Mouse (Mus musculus): ENCODE results near the gene Gm5134.

Gm5134 gene

DNA sequence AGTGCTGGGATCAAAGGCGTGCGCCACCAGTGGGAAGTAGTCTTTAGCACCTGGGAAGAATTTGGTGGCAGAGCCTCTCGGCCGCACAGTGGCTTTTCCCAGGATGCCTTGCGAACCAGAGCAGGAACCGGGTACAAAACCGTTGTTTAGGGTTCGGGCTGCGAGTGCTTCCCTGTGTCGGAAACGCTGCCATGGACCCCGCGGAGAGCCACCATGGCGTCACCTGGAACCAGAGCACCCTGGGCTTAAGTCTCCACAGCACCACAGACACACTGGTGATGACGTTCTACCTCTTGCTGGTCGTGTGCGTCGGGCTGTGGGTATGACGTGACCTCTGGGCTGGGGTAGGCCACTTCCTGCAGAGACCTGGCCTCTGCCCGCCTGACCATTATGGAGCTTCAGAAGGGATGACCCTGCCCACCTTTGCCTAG lies at the start of gene Gm5134:
Gm5134 (plus strand) TSS at position 134 of the 431 bp plus-strand sequence.
- DNase-seq (ENCODE audit: low read depth): no peak

DNA sequence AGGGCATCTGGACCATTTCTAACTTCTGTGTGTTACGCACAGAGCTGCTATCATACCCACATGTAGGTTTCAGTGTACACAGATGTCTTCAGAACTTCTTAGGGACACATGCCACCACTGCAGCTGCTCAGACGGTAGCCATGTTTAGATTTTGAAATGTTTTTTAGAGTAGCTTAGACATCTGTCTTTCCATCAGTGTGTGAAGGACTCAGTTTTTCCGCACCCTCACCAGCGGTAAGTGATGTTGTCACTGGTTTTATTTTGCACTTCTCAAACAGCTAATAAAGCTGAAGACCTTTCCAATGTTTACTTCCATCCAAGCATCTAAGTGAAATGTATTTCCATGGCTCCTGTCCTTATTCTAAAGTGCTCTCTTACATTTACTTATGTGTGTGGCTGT lies 47.4 kb upstream of the Gm5134 start:
- DNase-seq (ENCODE audit: low read depth): no peak

DNA sequence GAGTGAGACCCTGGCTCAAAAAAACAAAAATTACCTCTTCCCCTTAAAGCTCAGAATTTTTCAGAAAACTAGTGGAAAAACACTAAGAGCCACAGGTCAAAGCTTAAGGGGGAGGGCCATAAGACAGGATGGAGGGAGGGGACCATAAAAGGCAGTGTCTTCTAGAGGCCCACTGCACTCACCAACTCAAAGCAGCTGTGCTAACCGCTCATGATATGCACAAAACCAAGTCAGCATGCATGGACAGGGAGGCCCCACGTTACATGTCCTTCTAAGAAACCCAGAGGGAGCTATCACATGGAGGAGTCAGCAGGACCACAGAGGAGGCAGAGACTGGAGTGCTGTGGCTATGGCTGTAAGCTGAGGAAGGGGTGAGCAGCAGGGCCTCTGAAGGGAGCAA lies 43.6 kb upstream of the Gm5134 start:
- DNase-seq (ENCODE audit: low read depth): no peak

DNA sequence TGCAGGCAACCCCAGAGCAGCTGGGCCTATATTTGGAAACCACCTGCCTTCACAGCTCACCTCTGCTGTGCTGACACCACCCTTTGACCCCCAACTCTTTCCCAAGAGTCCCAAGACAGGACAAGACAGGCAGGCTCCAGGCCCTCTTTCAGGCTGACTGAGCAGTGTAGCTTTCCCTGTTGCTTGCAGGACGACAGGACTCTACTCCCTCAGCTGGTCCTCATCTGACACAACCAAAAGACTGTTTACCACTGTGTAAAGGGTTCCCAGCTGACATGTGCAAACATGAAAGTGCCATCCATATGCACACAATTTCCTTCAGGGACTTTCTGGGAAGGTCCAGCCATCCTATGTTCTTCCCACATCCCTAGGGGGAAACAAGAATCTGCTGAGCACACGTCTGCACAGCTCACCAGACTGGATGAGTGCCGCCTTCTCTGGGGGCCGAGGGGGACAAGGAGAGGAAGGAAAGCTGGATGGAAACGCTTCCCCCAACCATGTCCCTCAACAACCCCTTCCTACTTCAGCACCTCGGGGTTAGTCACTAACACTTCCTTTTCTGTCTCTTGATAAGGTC lies 41.2 kb upstream of the Gm5134 start:
- no peak for DNase-seq (ENCODE audit: low read depth)

DNA sequence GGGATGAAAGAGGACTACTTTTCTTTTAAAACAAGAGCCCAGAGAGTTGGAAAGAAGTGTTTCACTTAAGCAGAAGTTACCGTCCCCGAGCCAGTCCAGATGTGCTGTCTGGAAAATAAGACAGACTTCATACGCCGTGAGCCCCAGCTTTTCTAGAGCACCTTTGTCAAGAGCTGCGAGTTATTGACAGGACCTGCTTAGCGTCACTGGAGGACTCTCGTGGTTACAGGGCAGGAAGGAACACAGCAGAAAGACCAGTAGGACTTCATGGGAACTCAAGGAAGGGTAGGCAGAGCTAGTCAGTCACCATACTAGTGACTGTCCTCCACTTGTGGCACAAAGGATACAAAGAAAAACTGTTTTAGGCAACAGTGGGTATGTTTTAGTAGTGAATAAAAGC lies 38.8 kb upstream of the Gm5134 start:
- DNase-seq (ENCODE audit: low read depth): no peak

DNA sequence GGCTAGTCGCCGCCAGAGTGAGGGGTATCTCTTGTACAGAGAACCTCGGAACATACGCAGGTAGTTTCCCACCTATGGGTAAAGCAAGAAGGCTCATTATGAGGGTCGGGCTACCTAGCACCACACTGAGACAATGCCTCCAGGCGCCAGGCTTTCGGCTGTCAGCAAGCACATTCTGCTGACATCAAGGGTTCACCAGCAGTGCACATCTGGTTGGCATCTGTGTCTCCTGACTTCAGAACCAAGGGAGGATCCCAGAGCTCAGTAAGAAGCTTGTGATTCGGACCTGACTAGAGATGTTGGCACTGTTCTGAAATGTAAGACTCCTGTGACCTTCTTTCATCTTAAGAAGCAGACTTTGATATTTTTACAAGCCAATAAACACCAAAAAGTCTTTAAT lies 37.5 kb upstream of the Gm5134 start:
- DNase-seq (ENCODE audit: low read depth): no peak

DNA sequence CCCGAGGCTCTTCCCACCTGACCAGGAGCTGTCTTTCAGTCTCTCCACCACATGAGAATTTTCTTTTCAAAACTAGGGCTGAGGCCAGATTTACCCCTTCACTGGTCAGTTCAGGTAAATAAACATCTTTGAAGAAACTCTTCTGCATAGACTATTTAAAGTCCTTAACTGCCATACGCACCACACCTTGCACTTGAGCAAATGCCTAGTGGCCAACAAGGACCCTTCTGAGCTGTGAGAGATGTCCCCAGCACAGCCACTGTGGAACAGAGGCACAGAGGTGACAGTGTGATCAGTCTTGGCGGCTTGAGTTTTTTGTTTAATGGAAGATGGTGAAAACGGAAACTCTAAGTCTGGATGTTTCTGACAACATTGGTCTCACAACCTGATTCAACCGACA lies 35.3 kb upstream of the Gm5134 start:
- DNase-seq (ENCODE audit: low read depth): no peak

DNA sequence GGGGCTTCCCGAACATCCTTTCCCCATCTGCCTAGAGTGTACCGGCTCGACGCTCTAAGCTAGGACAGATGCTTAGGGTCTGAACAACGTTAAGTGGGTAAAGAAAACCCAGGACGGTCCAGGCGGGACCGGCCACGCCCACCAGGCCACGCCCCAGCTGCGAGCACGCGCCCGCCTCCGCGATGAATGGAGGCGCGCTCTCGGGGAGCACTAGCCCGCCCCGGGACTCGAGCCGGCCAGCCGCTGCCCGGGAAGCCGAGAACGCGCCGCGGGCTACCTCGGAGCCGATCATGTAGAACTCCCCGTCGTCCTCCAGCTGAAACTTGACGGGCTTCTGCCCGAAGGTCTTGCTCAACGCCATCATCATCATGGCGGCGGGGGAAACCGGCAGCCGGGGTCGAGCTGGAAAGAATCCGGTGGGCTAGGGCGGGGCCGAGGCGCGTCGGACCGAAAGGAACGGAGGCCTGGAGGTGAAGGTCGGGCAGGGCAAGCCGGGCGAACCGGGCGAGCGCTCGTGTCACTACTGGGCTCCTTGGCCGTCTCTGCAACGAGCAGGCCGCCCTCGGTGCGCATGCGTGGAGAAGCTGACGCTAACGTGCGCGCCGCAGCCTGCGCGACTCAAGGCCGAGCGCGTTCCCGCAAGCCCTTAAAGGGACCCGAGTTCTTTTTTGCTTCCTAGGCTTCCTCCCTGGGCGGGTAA lies 33.1 kb upstream of the Gm5134 start, which contains the start of gene Smarcb1:
Smarcb1 (minus strand) TSS at position 592 of the 700 bp plus-strand sequence.
- DNase-seq (ENCODE audit: low read depth): peak; percentile 83

DNA sequence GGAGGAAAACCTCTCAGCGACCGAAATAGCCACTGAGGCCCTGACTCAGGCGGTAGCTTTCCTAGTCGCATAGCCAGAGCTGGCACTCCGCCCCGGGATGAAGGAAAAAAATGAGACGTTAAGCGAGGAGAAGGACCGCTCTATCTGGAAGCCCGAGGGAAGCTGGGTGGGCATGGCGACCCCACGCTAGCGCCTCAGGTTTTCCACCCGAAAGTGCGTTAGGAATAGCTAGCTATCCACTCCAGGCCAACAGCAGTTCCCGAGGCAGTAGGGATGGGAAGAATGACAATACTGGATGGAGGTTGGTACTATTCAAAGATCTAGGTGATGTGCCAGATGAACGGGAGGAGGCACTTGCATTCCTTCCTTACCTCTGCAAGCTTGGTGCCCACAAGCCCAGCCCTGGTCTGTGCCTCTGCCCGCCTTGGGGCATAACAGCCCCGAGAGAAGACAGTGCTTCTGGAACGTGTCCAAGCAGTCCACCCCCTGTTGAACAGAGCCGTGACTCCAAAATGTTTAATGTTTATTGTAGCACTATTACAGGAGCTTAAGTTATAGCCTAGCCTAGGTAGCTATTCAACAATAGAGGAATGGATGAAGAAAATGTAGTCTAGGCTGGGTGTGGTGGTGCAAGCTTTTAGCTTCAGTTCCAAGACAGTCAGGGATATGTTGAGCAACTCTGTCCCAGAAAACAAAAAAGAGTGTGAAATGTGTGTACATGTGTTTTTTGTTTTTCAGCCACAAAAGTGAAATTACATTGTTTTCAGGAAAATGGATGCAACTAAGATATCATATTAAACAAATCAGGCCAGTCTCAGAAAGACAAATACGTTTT lies 32.4 kb upstream of the Gm5134 start:
- no peak for DNase-seq (ENCODE audit: low read depth)

DNA sequence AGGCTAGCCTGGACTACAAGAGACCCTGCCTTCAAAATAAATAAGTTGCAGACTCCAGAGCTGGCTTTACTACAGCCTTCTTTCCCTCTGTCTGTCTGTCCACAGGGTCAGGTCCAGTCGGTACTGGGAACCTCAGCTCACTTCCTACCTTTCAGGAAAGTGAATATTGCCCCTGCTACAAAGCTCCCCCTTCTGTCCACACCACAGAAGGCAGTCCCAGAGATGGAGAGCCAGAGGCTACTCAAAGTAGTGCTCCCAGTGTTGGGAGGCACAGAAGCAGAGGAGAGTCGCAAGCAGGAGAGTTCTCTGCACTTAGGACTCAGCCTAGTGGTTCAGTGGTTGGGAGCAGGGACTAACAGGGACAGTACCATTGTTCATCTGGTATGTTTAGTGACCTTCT lies 30.0 kb upstream of the Gm5134 start:
- no peak for DNase-seq (ENCODE audit: low read depth)

DNA sequence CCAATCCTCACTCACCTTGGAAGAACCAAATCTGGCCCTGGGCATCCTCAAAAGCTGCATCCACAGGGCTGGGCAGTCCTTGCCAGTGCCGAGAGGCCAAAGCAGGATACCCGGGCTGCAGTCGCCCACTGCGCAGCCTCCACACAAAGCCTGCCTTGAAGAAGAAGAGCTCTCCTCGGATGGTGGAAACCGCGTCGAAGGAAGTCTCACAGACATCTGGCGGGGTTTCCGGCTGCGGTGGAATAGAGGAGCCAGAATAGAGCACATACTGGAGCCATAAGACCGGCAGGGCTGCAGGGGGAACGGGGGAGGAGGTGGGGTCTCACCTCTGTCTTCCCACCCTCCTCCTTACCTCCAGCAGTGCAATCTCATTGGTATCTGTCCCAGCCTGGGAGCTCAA lies 27.9 kb upstream of the Gm5134 start:
- no peak for DNase-seq (ENCODE audit: low read depth)

DNA sequence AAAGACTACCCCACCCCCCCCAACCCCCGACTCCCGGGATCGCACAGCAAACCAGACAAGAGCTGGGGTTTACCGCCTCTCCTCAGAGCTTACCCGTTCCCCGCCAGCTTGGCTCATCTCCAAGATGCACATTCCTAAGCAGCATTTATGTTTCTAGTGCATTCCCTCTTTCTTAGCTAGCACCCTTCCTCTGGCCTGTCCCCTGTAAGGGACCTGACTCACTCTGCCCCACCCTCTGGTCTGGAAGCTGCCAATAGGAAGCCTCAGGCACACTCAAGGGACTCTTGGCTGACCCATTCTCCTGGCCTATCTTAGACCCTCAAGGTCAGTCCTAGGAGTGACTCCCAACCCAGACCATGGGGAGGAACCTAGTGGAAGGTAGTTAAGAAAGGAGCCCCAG lies 24.0 kb upstream of the Gm5134 start:
- no peak for DNase-seq (ENCODE audit: low read depth)

DNA sequence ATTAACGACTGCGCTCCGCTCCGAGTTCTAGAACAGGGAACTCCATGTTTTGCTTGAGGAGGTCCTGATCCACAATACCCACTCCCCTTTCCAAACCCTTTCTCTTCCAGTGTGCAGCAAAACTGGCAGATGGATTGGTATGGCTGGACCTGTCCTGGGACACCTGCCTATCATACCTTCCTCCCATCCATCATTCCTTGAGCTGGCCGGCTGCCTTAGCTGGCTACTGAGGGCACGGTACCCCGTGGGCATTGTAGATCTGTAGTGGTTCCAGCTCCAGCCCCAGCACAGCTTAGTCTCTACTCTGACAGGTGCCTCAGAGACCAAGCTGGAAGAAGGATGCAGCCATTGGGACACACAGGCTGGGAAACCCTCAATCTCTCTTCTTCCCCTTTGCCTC lies 23.0 kb upstream of the Gm5134 start:
- DNase-seq (ENCODE audit: low read depth): no peak

DNA sequence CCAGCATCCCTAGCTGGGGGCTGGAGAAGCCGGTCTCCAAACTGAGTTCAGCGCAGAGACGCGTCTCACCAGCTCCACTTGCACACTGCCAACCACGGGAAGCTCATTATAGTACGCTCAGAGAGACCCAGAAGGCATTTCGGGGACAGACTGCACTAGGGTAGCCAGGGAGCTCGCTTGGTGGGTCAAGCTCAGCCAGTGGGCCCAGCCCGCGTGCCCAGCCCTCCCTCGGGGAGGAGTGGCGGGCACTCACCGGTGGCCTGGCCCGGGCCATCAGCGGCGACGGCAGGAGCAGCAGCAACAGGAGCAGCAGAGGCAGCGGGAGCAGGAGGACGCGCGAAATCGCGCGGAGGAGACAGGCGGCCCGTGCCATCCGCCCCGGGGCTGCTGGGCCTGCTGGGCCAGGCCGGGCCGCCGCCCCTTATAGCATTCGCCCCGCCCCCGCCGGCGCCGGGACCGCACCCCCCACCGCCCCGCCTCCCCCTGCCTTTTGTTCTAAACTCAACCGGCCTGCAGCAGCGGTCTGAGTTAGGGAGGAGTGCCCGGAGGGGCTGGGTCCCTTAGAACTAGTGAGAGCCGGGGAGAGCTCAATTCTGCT lies 22.1 kb upstream of the Gm5134 start:
- DNase-seq (ENCODE audit: low read depth): no peak

DNA sequence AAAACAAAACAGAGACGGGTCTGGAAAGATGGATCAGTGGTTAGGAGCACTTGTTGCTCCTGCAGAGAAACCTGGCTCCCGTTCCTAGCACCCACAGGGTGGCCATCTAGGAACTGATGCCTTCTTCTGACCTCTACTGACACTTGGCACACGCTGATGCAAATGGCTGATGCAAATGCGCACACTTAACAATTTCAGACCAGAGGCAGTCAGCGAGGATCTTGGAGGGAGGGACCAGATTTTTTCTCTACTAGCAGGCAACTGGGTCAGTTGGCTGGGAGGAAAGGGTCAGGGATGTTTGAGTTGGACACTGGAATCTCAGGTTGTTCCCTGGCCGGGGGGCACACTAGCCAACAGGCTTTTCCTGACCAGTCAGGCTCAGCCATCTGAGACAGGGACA lies 21.4 kb upstream of the Gm5134 start, which contains the start of gene Chchd10:
Chchd10 (plus strand) TSS at position 240 of the 400 bp plus-strand sequence.
- no peak for DNase-seq (ENCODE audit: low read depth)

DNA sequence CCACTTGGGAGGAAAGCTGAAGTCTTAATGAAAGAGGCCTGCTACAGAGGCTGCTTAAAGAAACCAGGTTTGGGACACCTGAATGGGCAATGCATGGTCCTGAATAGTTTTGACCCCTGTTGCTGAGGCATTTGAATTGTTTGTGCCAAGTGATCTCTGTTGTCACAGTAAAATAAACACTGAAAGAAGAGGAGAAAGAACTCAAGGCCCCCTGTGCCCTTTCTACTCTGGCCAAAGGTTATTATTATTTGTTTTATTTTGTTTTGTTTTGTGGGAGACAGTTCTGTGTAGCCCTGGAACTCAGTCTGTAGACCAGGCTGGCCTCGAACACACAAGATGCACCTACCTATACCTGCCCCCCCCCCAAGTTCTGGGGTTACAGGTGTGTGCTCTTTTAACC lies 19.3 kb upstream of the Gm5134 start:
- DNase-seq (ENCODE audit: low read depth): no peak

DNA sequence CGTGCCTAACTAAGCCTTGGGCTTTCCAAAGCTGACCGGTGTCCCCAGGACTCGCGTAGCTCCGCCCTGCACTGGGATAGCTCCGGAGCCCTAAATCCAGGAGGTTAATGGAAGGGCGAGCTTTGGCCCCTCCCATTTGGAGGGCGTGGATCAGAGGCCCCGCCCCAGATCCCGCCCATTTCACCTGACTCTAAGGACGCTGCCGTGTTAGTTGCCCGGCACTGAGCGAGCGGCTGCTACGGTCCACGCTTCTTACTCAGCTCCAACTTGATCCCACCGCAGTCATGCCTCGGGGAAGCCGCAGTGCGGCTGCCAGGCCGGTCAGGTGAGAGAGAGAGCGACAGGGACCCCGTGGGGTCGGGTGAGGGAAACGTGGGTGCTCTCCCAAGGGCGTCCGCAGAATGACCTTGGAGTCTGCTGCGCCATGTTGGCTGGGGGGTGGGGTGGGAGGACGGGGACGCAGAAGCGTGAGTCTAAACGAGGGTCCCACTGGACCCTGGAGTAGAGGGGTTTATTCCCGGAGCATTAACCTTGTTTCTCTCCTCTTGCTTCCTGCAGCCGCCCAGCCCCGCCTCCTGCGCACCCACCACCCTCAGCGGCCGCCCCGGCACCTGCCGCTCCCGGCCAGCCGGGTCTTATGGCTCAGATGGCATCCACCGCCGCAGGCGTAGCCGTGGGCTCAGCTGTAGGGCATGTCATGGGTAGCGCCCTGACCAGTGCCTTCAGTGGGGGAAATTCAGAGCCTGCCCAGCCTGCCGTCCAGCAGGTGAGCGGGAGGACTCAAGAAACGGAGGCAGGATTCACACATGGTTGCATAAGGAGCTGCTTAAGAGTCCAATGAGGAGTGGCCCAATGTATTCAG lies 18.4 kb upstream of the Gm5134 start, which contains the start of gene Mmp11:
Mmp11 (minus strand) TSS at position 817 of the 862 bp plus-strand sequence.
- no peak for DNase-seq (ENCODE audit: low read depth)

DNA sequence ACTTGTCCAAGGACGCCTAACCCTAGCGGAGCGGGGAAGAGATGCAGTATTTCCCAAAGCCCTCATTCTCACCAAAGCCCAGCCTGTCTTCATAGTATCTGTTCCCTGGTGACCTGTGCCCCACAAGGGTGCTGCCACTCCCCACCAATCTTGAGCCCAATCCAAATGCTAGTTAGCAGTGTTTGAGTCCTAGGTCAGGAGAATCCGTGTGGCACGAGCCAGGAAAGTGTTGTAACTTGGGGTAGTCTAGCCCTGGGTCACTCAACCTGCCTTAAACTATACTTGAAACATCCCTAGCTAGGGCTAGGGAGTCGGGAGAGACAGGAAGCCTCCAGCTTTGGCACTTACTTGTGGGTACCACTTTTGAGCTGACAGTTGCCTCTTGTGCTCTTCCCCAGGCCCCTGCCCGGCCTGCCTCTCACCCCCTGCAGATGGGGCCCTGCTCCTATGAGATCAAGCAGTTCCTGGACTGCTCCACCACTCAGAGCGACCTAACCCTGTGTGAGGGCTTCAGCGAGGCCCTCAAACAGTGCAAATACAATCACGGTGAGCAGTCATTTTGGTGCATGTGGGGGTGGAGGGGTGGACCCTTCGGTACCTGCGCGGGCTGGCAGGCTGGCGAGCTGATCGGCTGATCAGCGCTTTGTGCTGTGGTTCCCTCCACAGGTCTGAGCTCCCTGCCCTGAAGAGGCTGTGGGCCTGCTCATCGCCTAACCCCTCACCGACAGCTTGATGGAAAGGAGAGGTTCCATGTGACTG lies 17.2 kb upstream of the Gm5134 start:
- DNase-seq (ENCODE audit: low read depth): no peak

DNA sequence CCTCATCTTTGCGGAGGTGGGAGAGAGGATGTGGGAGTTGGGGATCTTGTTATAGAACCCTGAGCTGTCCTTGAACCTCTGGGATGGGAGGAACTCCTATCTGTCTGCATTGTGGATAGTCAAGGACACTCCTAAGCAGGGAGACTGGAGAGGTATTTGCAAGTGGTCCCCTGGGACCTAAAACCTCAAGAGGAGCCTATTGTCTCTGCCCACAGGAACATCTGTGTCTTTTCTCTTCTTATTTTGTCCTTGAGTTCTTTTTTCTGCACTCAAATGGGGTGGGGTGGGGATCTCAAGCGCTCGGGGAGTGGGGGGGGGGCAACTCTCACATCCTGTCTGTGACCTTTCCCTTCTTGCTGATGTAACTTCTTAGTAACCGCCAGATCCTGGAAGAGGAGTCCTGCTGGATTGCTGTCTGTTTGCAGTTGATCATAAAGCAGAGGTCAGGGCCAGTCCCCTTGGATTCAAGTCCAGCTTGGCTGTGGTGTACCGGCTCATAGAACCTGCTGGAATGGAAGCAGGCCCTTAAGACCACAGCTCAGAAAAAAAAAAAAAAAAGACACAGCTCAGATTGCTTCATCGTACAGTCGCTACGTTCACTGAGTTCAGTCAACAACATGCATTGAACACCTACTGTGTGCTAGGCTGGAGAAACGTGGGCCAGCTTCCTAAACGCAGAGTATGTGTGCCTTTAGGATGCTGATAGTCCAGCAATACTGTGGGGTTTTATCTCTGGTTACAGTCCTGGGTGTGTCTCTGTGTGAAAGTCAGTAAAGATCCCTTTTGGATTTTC lies 16.3 kb upstream of the Gm5134 start:
- no peak for DNase-seq (ENCODE audit: low read depth)

Measured in fibroblast of lung, adult 2 months (primary cell).